Mouse (Mus musculus) G1E (cell line): ENCODE measurements around the gene Ppfia4.

Experiments
- CTCF ChIP-seq: IDR thresholded peaks from 2 replicates; pipeline ENCODE4 v1.5.1; 2012; ENCODE audit warnings: low read depth, low read length, inconsistent platforms, mixed read lengths
- GATA1 ChIP-seq: IDR thresholded peaks from 2 replicates; pipeline ENCODE4 v1.6.1; 2012; ENCODE audit warnings: borderline replicate concordance, low read length, inconsistent platforms, mixed read lengths
- TAL1 ChIP-seq: conservative IDR thresholded peaks from 2 replicates; pipeline ENCODE4 v1.6.1; 2012; ENCODE audit warnings: low read depth, low read length, inconsistent platforms, mixed read lengths

DNA sequence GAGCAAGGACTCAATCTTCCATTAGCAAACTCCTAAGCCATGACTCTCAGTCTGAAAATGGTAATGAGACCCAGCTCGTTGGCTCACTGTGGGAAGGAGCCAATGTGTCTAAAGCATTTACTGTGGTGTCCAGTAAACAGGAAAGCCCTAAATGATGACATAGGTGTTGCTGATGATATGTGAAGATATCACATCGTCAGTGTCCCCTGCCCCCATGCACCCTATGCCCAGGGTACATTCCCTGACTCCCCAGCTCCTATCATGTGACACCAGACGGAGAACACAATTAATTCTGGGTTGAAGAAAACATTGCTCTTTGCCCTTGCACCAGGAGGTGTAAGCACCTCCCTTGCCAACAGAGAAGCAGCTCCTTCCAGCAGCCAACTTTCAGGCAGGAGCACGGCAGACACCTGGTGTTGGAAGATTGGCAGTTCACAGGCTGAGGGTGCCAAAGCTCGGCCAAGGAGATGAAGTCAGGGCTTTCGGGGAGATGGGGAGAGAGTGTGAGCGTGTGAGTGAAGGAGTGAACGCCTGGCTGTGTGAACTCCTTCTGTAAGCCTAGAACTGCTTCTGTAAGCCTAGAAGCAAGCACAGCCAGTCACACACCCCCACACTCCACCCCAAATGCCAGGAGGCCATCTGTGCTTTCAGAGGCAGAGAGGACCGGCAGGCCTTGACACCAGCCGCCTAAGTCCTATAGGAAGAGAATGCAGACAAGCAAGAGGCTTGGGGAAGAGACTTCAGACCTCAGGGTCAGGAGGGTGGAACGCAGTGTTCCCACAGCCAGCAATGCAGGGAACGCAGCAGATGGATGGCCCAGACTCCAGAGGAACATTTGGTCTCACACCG, 56.9 kb downstream of the Ppfia4 start:
- TF ChIP-seq CTCF = no peak
- TF ChIP-seq GATA1 = no peak
- no peak for TF ChIP-seq TAL1
